Mouse (Mus musculus) myocyte (in vitro differentiated cells): ENCODE results near the gene Wif1. TPM values are rescaled to one million over a fixed set of nuclear protein-coding genes. Genes with fewer than 3 reads are reported as not detected.

Source experiments
- H3K27me3 ChIP-seq: one replicate; pipeline ENCODE4 v1.6.1; 2011; ENCODE audit not compliant: control insufficient read depth, insufficient read depth, insufficient read length
- H3K36me3 ChIP-seq: one replicate; pipeline ENCODE4 v1.6.1; 2011; ENCODE audit not compliant: control insufficient read depth, insufficient read depth
- H3K4me2 ChIP-seq: one replicate; pipeline ENCODE4 v1.6.1; 2011; ENCODE audit warnings: low read depth, control low read depth
- H3K4me3 ChIP-seq: one replicate; pipeline ENCODE4 v1.5.1; 2011; ENCODE audit warnings: mild to moderate bottlenecking, control low read depth, moderate library complexity
- H3K79me2 ChIP-seq: one replicate; pipeline ENCODE4 v1.6.1; 2011; ENCODE audit not compliant: control insufficient read depth, insufficient read depth
- H3ac ChIP-seq: one replicate; pipeline ENCODE4 v1.6.1; 2011; ENCODE audit not compliant: control insufficient read depth, insufficient read length
- CEBPB ChIP-seq: IDR thresholded peaks from 2 replicates; pipeline ENCODE4 v1.6.1; 2011; ENCODE audit warnings: mild to moderate bottlenecking, moderate library complexity; ENCODE audit not compliant: poor library complexity, insufficient read depth, severe bottlenecking
- E2F4 ChIP-seq: IDR thresholded peaks from one replicate; pipeline ENCODE4 v1.6.1; 2011; ENCODE audit warnings: mild to moderate bottlenecking, control low read depth, moderate library complexity; ENCODE audit not compliant: insufficient read depth
- MAX ChIP-seq: IDR thresholded peaks from one replicate; pipeline ENCODE4 v1.6.1; 2011; ENCODE audit warnings: low read depth, mild to moderate bottlenecking, control low read depth
- MYOD1 ChIP-seq, 3 experiments: IDR thresholded peaks; one replicate each; pipeline ENCODE4 v1.6.1; 2011; ENCODE audit warnings: control low read depth in 2 of 3, low read depth in 2 of 3, mild to moderate bottlenecking in 2 of 3, moderate library complexity in 1 of 3; ENCODE audit not compliant: insufficient read length in 2 of 3, control insufficient read depth in 1 of 3
- MYOG ChIP-seq, 3 experiments: IDR thresholded peaks; one replicate each; pipeline ENCODE4 v1.6.1; 2011; ENCODE audit warnings: control low read depth in 2 of 3, low read depth in 2 of 3, mild to moderate bottlenecking in 2 of 3; ENCODE audit not compliant: insufficient read length in 2 of 3, control insufficient read depth in 1 of 3, insufficient read depth in 1 of 3
- POLR2A ChIP-seq: IDR thresholded peaks from one replicate; pipeline ENCODE4 v1.6.1; 2011; ENCODE audit warnings: low read depth, mild to moderate bottlenecking, control low read depth, moderate library complexity; ENCODE audit not compliant: insufficient read length
- POLR2AphosphoS2 ChIP-seq: IDR thresholded peaks from one replicate; pipeline ENCODE4 v1.6.1; 2011; ENCODE audit warnings: low read depth, control low read depth; ENCODE audit not compliant: insufficient read length
- REST ChIP-seq: IDR thresholded peaks from one replicate; pipeline ENCODE4 v1.6.1; 2011; ENCODE audit warnings: mild to moderate bottlenecking, control low read depth, moderate library complexity; ENCODE audit not compliant: insufficient read depth, insufficient read length
- SRF ChIP-seq: IDR thresholded peaks from one replicate; pipeline ENCODE4 v1.6.1; 2011; ENCODE audit warnings: low read depth; ENCODE audit not compliant: control insufficient read depth, insufficient read length
- TCF12 ChIP-seq: IDR thresholded peaks from one replicate; pipeline ENCODE4 v1.6.1; 2011; ENCODE audit warnings: mild to moderate bottlenecking, control low read depth; ENCODE audit not compliant: poor library complexity, insufficient read depth, severe bottlenecking
- TCF3 ChIP-seq: IDR thresholded peaks from one replicate; pipeline ENCODE4 v1.6.1; 2011; ENCODE audit warnings: low read depth, control low read depth; ENCODE audit not compliant: insufficient read length
- USF1 ChIP-seq: IDR thresholded peaks from one replicate; pipeline ENCODE4 v1.6.1; 2011; ENCODE audit warnings: low read depth, mild to moderate bottlenecking, control low read depth, moderate library complexity
- polyA plus RNA-seq: library from polyadenylated mRNA; unstranded; fragments of >200 nt; fragmentation: generic; extraction: Trizol; gene quantifications from one replicate; pipeline ENCODE4 v1.2.1, GENCODE M21; 2012; ENCODE audit warnings: missing spikeins

The Wif1 gene
- polyA plus RNA-seq, 1 experiment: 0.08 TPM

DNA sequence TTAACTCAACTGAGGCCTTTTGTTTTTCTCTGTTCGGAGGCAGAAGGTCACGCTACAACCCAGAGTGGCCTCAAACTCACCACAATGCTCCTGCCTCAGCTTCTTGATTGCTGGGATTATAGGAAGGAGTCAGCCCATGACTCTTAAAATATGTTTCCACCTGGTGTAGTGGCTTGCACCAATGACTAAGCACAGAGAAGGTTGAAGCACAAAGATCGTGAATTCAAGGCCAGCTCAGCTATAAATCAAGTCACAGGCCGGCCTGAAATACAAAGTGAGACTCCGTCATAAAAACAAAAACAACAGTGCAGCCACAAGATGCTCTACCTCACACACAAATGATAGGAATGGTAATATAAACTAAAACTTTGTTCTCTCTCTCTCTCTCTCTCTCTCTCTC lies 10.8 kb upstream of the Wif1 start:
- Histone ChIP-seq H3K36me3 (no peaks in the 10 kb centered on the region), H3K79me2 (no peaks in the 10 kb centered on the region), H3K4me2 (no peak overlapping the region), H3K4me3 (no peak overlapping the region), H3ac (no peak overlapping the region), H3K27me3 (peaks cover 11% of the 10 kb centered on the region)
- no peak for TF ChIP-seq SRF
- no peak for TF ChIP-seq E2F4
- no peak for TF ChIP-seq REST
- TF ChIP-seq TCF12: no peak
- TF ChIP-seq POLR2AphosphoS2: no peak
- TF ChIP-seq USF1: no peak
- TF ChIP-seq TCF3: no peak
- no peak for TF ChIP-seq MYOD1 (IDR thresholded peaks at IDR 0.05; ENCODE audit: control insufficient read depth in 1 of 3, insufficient read length in 2 of 3, low read depth in 2 of 3)
- no peak for TF ChIP-seq MYOG (IDR thresholded peaks at IDR 0.05; ENCODE audit: control insufficient read depth in 1 of 3, insufficient read depth in 1 of 3, insufficient read length in 2 of 3, low read depth in 2 of 3)

DNA sequence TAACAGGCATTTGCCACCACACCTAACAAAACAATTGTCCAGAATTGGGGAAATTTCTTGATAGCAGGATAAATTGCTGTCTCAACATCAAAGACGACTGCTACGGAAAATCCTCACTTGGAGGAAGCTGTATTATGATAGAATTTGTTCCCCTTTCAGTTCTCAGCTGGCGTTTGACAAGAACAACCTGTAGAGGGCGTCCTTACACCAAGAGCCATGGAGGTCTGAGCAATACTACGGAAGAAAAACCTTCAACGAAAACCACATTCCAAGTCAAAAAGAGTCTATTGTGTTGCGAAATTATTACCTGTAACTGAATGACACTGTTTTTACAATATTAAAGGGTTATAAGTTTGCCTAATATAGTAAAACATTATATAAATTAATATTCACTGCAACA lies 2.0 kb upstream of the Wif1 start:
- no peaks in the 10 kb centered on the region for H3K79me2 ChIP-seq
- H3K36me3 ChIP-seq: no peaks in the 10 kb centered on the region
- no peak overlapping the region for H3K4me3 ChIP-seq
- H3K27me3 ChIP-seq: peaks cover 29% of the 10 kb centered on the region
- H3K4me2 ChIP-seq: no peak overlapping the region
- no peak overlapping the region for H3ac ChIP-seq
- no peak for TF ChIP-seq MYOG (IDR thresholded peaks at IDR 0.05; ENCODE audit: control insufficient read depth in 1 of 3, insufficient read depth in 1 of 3, insufficient read length in 2 of 3, low read depth in 2 of 3)
- no peak for TF ChIP-seq POLR2AphosphoS2
- TF ChIP-seq MAX: no peak
- TF ChIP-seq E2F4: no peak
- no peak for TF ChIP-seq POLR2A
- TF ChIP-seq SRF: no peak
- TF ChIP-seq USF1: no peak
- no peak for TF ChIP-seq CEBPB
- TF ChIP-seq TCF3: no peak

DNA sequence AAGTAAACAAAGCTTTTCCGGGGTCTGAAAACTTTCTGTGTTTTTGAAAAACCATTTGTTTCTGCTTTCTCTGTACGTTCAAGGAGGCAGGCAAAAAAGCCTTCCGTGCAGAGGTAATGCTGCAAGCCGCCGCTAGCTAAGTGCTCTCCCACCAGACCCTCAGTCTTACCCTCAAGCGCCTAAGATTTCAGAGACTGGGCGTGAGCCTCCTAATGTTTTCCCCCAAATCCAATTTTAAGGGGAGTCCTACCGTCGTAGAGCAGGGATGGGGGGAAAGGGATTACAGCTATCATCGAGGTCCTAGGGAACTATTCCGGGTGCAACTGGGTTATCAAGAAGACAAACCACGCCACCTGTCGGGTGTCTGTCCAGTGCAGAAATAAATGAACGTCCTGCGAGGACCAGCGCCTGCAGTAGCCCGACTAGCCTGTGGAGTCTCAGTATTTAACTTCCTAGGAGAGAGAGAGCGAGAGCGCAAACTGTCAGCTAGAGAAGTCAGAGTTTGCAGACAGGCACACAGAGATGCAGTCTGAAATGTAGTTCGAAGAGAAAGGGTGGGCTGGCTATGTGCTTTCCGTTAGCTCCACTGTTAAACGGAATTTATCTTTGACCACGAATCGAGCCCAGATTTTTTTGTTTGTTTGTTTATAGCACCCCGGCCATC lies 500 bp upstream of the Wif1 start:
- no peaks in the 10 kb centered on the region for H3K79me2 ChIP-seq
- TF ChIP-seq USF1 (no peak), MYOD1 (IDR thresholded peaks at IDR 0.05; ENCODE audit: control insufficient read depth in 1 of 3, insufficient read length in 2 of 3, low read depth in 2 of 3) (peak in 2 of 3 experiments; percentile 20 to 44), MAX (no peak)
- peak overlapping the region; percentile 16 for H3K4me3 ChIP-seq
- H3K27me3 ChIP-seq: peaks cover 26% of the 10 kb centered on the region
- no peak overlapping the region for H3ac ChIP-seq
- peak overlapping the region; percentile 94 for H3K4me2 ChIP-seq
- no peaks in the 10 kb centered on the region for H3K36me3 ChIP-seq

DNA sequence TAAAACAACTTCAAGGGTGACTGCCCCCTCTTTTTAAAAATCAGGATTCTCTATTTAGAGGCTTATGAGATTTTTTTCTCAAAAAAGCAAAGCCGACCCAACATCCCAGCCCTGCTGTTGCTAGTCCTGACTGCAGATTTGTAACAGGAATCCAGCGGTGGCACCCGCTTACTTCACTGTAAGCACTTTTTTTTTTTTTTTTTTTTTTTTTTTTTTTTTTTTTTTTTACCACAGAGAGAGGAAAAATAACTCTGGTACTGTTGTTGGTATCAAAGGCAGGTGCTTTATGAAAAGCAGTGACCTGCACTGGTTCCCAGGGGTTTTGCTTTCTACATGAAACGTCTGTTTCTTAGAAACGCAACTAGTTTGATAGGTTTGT lies 798 bp downstream of the Wif1 start:
- Histone ChIP-seq H3K79me2 (no peaks in the 10 kb centered on the region), H3ac (no peak overlapping the region), H3K36me3 (no peaks in the 10 kb centered on the region), H3K4me2 (peak overlapping the region; percentile 94), H3K4me3 (peak overlapping the region; percentile 16), H3K27me3 (peaks cover 21% of the 10 kb centered on the region)
- TF ChIP-seq TCF3 (no peak), MYOD1 (IDR thresholded peaks at IDR 0.05; ENCODE audit: control insufficient read depth in 1 of 3, insufficient read length in 2 of 3, low read depth in 2 of 3) (no peak), REST (no peak), E2F4 (no peak), CEBPB (no peak), MAX (no peak), USF1 (no peak), SRF (no peak), POLR2AphosphoS2 (no peak), POLR2A (no peak), TCF12 (no peak), MYOG (IDR thresholded peaks at IDR 0.05; ENCODE audit: control insufficient read depth in 1 of 3, insufficient read depth in 1 of 3, insufficient read length in 2 of 3, low read depth in 2 of 3) (no peak)

DNA sequence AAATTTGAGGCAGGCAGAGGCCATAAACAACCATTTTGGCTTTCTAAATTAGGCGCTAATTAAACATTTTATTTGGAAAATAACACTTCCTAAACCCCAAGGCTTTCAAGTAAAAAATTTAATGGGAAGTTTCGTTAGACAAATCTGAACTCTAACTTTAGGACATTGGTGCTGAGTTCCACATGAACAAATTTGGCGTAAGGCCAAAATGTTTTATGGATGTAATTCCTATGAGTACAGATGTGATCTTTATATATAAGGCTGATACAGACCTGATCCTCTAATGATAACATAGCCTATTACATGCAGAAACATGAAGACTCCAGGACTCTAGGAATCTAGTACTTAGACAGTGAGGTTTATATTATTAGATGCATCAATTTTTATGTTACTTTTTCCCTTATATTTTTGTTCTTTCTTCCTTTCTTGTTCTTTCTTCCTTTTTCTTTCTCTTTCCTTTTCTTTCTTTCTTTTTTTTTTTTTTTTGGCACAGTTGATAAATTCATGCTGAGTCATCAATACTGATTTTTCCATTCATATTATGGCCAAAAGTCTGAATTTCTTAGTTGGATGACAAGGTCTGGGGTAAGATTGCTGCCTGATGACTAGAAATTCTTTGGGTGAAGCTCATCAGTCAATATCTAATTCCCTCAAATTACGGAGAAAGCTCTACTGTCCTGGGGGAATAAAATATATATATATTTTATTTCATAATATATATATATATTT lies 5.0 kb downstream of the Wif1 start:
- Histone ChIP-seq H3K36me3 (no peaks in the 10 kb centered on the region), H3K27me3 (peaks cover 17% of the 10 kb centered on the region), H3K79me2 (no peaks in the 10 kb centered on the region), H3K4me2 (no peak overlapping the region), H3ac (no peak overlapping the region), H3K4me3 (no peak overlapping the region)
- no peak for TF ChIP-seq SRF
- TF ChIP-seq MYOG (IDR thresholded peaks at IDR 0.05; ENCODE audit: control insufficient read depth in 1 of 3, insufficient read depth in 1 of 3, insufficient read length in 2 of 3, low read depth in 2 of 3): no peak
